Mouse (Mus musculus) cortical plate, adult 2 months (tissue): Measurements from ENCODE around the gene Cnksr2.

Experiments
- CTCF ChIP-seq: fragments of 200-500 bp; IDR thresholded peaks from 2 replicates; pipeline ENCODE4 v1.5.1; 2011; ENCODE audit warnings: mild to moderate bottlenecking, control low read depth, low read length; ENCODE audit not compliant: insufficient read depth; ENCODE audit errors: extremely low read depth
- POLR2A ChIP-seq: fragments of 200-500 bp; IDR thresholded peaks from 2 replicates; pipeline ENCODE4 v1.6.1; 2011; ENCODE audit warnings: mild to moderate bottlenecking, low read length, control low read depth; ENCODE audit not compliant: insufficient read depth; ENCODE audit errors: extremely low read depth

DNA sequence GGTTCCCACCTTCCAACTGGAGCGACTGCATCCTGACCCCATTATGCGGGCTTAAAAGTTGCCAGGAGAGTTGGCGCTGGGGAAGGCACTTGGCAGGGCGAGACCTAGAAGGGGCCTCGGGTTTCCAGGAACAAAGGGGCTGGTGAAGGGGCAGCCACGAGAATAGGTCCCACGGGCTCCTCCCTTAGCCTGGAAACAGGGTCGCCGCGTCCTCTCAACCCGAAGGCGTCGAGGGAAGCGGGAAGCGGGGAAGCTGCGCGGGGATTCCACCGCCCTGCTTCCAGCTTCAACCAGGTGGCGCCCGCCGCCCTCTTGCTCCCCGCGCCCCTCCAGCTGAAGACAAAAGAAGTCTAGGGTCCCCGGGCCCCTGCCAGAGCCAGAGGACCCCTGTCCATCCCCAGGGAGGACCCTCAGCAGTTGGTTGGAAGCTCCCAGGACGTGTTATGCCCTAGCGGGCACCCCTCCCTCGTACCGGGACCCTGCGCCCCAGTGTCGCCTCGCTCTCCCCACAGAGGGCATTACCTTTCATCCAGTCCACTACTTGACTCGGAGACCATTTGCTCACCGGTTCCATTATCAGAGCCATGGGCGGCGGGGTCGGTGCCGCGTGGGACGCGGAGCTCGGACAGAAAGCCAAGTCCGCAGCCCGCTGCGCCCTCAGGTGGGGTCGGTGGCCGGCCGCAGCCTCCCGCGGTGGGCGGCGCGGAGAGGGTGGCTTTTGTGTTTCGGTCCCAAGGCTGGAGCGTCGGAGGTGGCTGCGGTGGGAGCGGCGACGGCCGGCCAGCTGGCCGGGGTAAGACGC lies 638 bp downstream of the Cnksr2 start:
- no peak for TF ChIP-seq CTCF
- no peak for TF ChIP-seq POLR2A
